Mouse (Mus musculus): ENCODE data around the gene Slfn1. TPM values are rescaled to one million over a fixed set of nuclear protein-coding genes. Genes with fewer than 3 reads are reported as not detected.
A peak's percentile ranks its signal among the peaks of the same experiment; 100 is the strongest.
"Not testable (repeated sequence)": the region's sequence is repeated elsewhere in the genome, so short reads cannot be mapped to it uniquely, and the experiment has no call there.

Gene Slfn1
- not detected for total RNA-seq (2021)
- long read RNA-seq, experiment 1 = 0 reads
- long read RNA-seq, experiment 2 = 0 reads

- intact Hi-C loops (cut with DNase I) = no loop called here
- no peak for DNase-seq (ENCODE audit: low spot score in 2 of 2)
Measured at GRCm38 (mm10) chr11:83116597-83117227, at the start of gene Slfn1. Gene Slfn1, plus strand, starts transcription at chr11:83116849.

GRCm38 (mm10) chr11:83067982-83068694 is 48.5 kb upstream of the Slfn1 start:
- DNase-seq (ENCODE audit: low spot score in 2 of 2) = no peak
- intact Hi-C loops (cut with DNase I) = no loop called here

- no peak for DNase-seq (ENCODE audit: low spot score in 2 of 2)
- intact Hi-C loops (cut with DNase I) = no loop called here
Measured at GRCm38 (mm10) chr11:83070321-83070970, 46.2 kb upstream of the Slfn1 start.

- intact Hi-C loops (cut with DNase I) = no loop called here
- DNase-seq (ENCODE audit: low spot score in 2 of 2) = peak; percentile 22 to 29
Measured at GRCm38 (mm10) chr11:83077714-83078422, 38.8 kb upstream of the Slfn1 start.

- no peak for DNase-seq (ENCODE audit: low spot score in 2 of 2)
- intact Hi-C loops (cut with DNase I) = no loop called here
Measured at GRCm38 (mm10) chr11:83078423-83079140, 38.1 kb upstream of the Slfn1 start.

- intact Hi-C loops (cut with DNase I) = no loop called here
Measured at GRCm38 (mm10) chr11:83079487-83080199, 37.0 kb upstream of the Slfn1 start.

GRCm38 (mm10) chr11:83082741-83083473 is 33.7 kb upstream of the Slfn1 start:
- DNase-seq (ENCODE audit: low spot score in 2 of 2) = no peak
- intact Hi-C loops (cut with DNase I) = no loop called here

More at GRCm38 (mm10) chr11:83079487-83080199, 37.0 kb upstream of the Slfn1 start:
- no peak for DNase-seq (ENCODE audit: low spot score in 2 of 2)

GRCm38 (mm10) chr11:83084161-83084560 is 32.5 kb upstream of the Slfn1 start:
- no peak for DNase-seq (ENCODE audit: low spot score in 2 of 2)
- intact Hi-C loops (cut with DNase I) = no loop called here

- intact Hi-C loops (cut with DNase I) = no loop called here
Measured at GRCm38 (mm10) chr11:83084761-83085160, 31.9 kb upstream of the Slfn1 start.

GRCm38 (mm10) chr11:83115138-83115537 is 1.5 kb upstream of the Slfn1 start:
- intact Hi-C loops (cut with DNase I) = no loop called here
- DNase-seq (ENCODE audit: low spot score in 2 of 2) = peak; percentile 8 to 49

More at GRCm38 (mm10) chr11:83084761-83085160, 31.9 kb upstream of the Slfn1 start:
- DNase-seq (ENCODE audit: low spot score in 2 of 2) = no peak

GRCm38 (mm10) chr11:83118056-83118455 is 1.4 kb downstream of the Slfn1 start:
- intact Hi-C loops (cut with DNase I) = no loop called here
- no peak for DNase-seq (ENCODE audit: low spot score in 2 of 2)

GRCm38 (mm10) chr11:83121131-83121685 is 4.6 kb downstream of the Slfn1 start:
- DNase-seq (ENCODE audit: low spot score in 2 of 2) = no peak
- intact Hi-C loops (cut with DNase I) = no loop called here

- no peak for DNase-seq (ENCODE audit: low spot score in 2 of 2)
- intact Hi-C loops (cut with DNase I) = no loop called here
Measured at GRCm38 (mm10) chr11:83123198-83123597, 6.5 kb downstream of the Slfn1 start.

GRCm38 (mm10) chr11:83124906-83125305 is 8.3 kb downstream of the Slfn1 start:
- intact Hi-C loops (cut with DNase I) = no loop called here
- no peak for DNase-seq (ENCODE audit: low spot score in 2 of 2)

GRCm38 (mm10) chr11:83125633-83126032 is 9.0 kb downstream of the Slfn1 start:
- DNase-seq (ENCODE audit: low spot score in 2 of 2); intact Hi-C loops (cut with DNase I): not testable (repeated sequence)

- intact Hi-C loops (cut with DNase I); DNase-seq (ENCODE audit: low spot score in 2 of 2): not testable (repeated sequence)
Measured at GRCm38 (mm10) chr11:83137253-83137652, 20.6 kb downstream of the Slfn1 start.

GRCm38 (mm10) chr11:83148939-83149338 is 32.3 kb downstream of the Slfn1 start:
- DNase-seq (ENCODE audit: low spot score in 2 of 2); intact Hi-C loops (cut with DNase I): not testable (repeated sequence)

Data from left cerebral cortex, postnatal 14 days (tissue).